Mouse (Mus musculus) liver (tissue): Measurements from ENCODE around the gene Rgs3.

Experiments
- DNase-seq: peaks from one replicate; pipeline ENCODE4 v3.0.0-alpha.2; 2020; ENCODE audit warnings: mixed read lengths

Gene Rgs3

DNA sequence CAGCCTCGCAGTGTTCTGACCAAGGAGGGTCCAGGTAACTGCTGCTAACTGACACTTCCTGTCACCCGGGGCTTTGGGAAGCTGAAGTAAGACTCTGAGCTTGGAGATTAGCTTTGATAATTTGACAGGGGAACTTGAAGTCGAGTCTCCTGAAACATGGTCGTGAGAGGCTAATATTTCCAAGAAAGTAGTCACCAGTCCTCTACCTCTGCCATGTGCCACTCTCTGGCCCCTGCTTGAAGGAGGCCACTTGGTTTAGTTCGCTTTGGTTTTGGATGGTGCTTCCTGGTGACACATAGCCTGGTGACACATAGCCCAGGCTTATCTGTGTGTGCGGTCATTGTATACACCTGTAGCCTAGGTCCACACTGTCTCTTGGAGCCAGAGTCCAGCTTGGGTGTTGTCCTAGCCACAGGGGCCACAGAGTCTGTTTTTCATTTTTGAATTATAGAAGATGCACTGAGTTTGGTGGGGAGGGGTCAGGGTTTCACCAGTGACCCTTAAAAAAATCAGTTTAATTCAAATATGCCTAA lies at the start of gene Rgs3:
TSS of gene Rgs3 (plus strand) at position 51 of the 533 bp plus-strand sequence.
- DNase-seq = no peak

- no peak for DNase-seq
Measured at GRCm38 (mm10) chr4:62509946-62510345, 49.7 kb upstream of the Rgs3 start.

GRCm38 (mm10) chr4:62513998-62514506 lies 45.6 kb upstream of the Rgs3 start:
- DNase-seq = peak; percentile 47

DNA sequence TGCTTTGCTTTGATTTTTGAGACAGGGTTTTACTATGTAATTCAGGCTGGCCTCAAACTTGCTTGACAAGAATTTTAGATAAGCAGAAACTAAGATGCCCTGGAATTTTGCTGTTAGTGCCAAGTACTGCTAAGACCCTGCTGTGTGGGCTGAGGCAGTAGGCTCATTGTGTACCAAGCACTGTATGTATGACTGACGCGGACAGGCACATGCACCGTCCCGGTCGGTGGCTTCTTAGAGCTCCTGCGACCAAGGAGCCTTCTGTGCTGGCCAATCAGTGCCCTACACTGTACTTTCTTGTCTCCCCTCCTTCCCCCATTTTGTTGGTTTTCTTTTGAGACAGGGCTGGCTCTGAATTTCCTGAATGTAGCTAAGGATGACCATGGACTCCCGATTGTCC lies 44.7 kb upstream of the Rgs3 start:
- no peak for DNase-seq

DNA sequence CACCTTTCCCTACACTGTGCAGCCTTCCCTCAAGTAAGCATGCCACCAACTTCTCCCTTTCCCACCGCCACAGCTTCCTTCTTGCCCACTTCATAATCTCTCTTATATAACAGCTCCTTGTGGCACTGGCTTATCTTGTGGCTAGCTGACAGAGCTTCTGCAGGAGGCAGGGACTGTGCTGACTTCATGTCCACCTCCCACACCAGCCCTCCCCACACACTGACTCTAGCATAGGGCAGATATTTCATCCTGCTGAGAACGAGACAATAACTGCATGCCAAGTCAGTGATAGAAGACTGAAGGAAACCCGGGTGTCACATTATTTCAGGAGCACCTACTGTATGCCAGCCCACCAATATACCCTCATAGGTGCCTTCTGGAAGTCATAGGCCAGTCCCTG lies 44.2 kb upstream of the Rgs3 start:
- peak; percentile 73 for DNase-seq

- DNase-seq = peak; percentile 69
Measured at GRCm38 (mm10) chr4:62516079-62516478, 43.6 kb upstream of the Rgs3 start.

GRCm38 (mm10) chr4:62516579-62516978 lies 43.1 kb upstream of the Rgs3 start:
- DNase-seq = peak; percentile 95

- peak; percentile 73 for DNase-seq
Measured at GRCm38 (mm10) chr4:62517046-62517445, 42.6 kb upstream of the Rgs3 start.

DNA sequence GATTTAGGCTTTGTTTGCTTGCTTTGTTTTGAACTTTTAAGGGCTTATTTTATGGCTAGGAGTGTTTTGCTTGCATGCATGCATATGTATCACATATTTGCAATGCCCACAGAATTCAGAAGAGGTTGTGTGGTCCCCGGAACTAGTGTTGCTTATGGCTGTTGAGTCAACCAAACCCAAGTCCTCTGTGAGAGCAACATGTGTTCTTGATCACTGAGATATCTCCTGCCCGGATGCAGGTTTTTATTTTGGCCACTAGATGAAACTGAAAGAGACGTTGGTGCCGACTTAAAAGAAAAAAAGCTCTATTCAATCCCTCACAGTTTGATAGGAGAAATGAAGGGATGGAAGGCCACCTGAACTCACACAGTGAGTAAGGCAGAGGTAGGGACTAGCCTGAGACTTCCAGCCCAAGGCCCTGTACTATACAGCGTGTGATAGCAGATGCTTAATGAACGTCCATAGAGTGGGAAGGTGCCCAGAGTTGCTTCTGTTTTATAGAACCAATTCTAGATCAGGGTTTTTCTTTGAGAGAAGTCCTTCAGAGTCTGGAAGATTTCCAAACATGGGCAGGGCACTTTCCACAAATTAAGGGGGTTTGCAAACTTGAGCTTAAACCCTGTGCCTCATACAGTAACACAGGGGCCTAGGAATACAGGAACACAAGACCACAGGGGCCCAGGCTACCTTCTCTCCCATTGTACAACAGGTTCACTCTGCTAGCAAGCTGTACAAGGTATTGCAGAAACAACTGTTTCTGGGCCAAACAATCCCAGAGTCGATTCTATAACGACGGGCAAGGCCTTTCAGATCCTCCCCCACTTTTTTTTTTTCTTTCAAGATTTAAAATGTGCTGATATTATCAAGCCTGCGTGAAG lies 41.9 kb upstream of the Rgs3 start:
- DNase-seq = no peak

- DNase-seq = peak; percentile 66
Measured at GRCm38 (mm10) chr4:62518416-62519121, 41.1 kb upstream of the Rgs3 start.

DNA sequence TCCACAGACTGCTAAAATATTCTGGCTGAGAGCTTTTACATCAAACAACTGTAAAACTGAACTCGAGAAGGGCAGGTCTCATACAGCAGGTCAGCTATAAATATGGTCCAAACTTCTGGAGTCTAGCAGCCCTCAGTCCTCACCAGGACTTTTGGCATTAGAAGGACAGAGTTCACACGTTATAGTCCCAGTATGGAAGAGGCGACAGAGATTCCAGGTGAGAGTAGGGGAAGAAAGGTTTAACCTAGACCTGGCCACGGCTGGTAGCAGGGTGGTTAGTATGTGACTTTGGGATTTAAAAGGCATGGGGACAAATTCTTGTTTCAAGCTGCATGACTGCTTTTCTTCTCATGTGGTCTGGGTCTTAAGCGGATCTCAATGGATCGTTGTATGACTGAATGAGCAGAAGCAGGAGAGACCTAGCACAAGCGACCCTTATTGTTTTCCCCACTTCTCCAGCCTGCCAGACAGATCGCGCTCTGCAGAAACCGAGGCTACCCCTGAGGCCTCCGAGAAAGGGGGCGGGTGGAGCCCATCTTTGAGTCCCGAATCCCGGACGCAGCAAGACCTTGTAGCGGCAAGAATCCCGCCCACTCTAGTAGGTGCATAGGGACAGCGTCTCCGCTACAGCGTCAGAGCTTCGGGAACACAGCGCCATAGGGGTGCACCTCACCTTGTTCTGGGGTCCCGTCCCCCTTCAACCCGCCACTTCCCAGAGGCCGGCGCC lies 40.4 kb upstream of the Rgs3 start:
- no peak for DNase-seq

- peak; percentile 93 for DNase-seq
Measured at GRCm38 (mm10) chr4:62519849-62520233, 39.8 kb upstream of the Rgs3 start, which contains the start of gene Alad. Gene Alad (minus strand): TSS chr4:62519918.

- DNase-seq = no peak
Measured at GRCm38 (mm10) chr4:62520892-62521400, 38.7 kb upstream of the Rgs3 start.

- peak; percentile 96 for DNase-seq
Measured at GRCm38 (mm10) chr4:62524651-62525488, 34.8 kb upstream of the Rgs3 start, which contains the start of the genes Pole3 and 4933430I17Rik. Gene Pole3 (minus strand): TSS chr4:62525068. Gene 4933430I17Rik (plus strand): TSS chr4:62525369.

DNA sequence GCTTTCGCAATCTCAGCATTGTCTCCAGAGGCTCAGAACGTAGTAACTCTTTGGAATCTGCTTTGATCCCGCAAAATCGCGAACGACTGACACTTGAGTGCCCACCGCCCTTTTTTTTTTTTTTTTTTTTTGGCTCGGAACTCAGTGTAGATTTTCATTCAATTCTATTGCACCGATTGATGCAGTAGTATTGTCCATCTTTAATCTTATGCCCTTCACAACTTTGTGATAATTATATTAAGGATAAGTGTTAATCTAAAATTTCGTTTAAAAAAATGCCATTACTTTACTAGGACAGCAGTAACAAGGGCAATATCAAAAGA lies 34.2 kb upstream of the Rgs3 start:
- DNase-seq = no peak

DNA sequence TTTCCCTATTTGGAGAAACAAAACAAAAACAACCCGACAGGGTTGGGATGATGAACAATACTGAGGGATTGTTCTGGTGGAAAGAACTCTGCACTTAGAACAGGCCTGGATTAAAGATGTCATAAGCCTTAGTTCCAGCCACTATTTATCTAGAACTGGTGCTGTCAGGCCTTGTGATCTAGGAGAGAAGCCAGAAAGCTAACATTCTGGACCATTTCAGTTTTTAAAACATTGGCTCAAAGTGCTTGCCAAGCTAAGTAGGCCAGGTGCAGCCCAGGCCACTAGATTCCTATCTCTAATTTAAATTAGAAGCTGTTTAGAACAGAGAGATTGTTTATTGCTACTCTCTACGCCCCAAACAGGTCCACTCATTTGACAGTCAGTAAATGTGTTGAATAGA lies 33.4 kb upstream of the Rgs3 start:
- DNase-seq = no peak

- DNase-seq = no peak
Measured at GRCm38 (mm10) chr4:62527655-62528054, 32.0 kb upstream of the Rgs3 start.

DNA sequence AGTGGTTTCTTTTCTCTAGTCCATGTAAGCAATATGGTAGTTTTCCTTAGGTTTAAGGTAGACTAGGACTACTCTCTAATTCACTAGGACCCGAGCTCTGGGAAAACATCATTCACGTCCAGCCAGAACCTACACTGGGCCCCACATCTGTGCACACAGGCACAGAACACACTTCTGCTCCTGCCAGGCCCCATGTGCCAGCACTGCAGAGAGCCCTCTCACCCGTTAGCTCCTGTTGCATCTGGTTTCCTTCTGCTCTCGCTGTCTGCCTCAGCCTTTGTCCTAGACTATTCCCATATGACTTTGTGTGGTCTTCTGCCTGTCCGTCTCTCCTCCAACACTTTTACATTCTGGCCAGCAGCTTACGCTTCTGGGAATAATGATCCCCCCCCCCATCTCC lies 25.9 kb upstream of the Rgs3 start:
- DNase-seq = no peak

- DNase-seq = no peak
Measured at GRCm38 (mm10) chr4:62541802-62542201, 17.8 kb upstream of the Rgs3 start.

DNA sequence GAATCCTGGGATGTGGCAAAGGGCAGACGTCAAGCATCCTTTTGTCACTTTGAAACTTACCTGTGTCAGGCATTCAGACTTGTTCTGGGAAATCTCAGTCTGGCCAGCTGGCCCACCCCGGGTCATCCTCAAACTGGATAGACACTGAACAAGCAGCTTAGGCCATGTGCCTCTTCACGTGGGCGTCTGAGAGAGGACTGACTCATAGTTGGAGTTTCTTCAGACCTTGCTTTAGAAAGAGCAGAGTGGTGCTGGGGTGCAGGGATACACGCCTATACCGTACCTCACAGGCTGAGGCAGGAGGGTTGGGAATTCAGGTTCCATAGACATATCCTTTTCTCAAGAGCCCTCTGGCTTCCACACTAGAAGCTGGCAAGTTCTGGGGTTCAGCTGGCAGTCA lies 15.9 kb upstream of the Rgs3 start:
- DNase-seq = no peak

GRCm38 (mm10) chr4:62544801-62545200 lies 14.8 kb upstream of the Rgs3 start:
- DNase-seq = no peak

GRCm38 (mm10) chr4:62551966-62552365 lies 7.7 kb upstream of the Rgs3 start:
- no peak for DNase-seq
